Mouse (Mus musculus) MEL-GATA-1-ER (cell line): ENCODE measurements at regions not wholly inside any gene's neighbourhood (a gene's known extent, or its start where the extent isn't known, plus 50 kb on each side); places are given as distances from the start of the nearest gene placed in this dataset.

Experiments
- DNase-seq: peaks from one replicate; pipeline ENCODE4 v3.0.0-alpha.2; 2012; ENCODE audit warnings: low read depth; ENCODE audit errors: extremely low read depth

DNA sequence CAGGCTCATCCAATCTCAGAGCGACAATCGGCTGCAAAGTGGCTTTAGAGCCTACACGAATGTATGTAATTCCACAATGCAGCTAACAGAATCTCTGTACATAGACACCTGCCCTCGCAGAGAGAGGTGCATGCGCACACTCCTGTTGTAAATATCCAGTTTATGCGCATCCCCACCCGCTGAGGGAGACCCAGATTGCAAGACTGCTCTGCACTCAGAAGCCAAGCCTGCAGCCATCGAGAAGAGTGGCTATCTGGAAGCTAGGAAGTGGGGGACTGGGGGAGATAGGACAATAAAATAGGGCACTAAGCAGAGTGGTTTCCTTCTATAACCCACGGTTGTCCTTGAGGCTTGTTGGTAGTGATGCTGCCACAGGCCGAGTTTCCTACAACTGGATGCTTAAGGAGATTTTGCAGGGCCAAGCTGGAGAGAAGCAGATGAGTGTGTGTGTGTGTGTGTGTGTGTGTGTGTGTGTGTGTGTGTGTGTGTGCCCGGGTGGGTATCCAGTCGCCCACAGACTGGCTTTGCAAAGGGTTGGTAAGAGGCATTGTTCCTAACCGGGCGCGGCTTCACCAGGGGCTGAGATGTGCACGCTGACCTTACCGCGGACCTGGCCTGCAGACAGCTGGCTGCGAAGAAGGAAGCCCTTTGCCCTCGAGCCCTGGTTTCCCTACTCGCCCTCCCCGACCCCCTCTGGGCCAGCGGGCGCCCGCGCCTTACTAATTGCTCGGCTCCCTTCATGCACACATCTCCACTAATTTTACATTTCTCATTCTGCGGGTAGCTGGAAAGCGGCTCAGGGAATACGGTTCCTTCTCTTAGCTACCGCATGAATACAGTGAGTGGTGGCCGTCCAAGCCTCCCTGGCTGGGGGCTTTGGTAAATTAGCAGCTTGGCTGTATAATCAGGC is 81.1 kb upstream of the Tbca start:
- DNase-seq = no peak

GRCm38 (mm10) chr13:94708786-94709185 is 79.9 kb upstream of the Tbca start:
- no peak for DNase-seq

DNA sequence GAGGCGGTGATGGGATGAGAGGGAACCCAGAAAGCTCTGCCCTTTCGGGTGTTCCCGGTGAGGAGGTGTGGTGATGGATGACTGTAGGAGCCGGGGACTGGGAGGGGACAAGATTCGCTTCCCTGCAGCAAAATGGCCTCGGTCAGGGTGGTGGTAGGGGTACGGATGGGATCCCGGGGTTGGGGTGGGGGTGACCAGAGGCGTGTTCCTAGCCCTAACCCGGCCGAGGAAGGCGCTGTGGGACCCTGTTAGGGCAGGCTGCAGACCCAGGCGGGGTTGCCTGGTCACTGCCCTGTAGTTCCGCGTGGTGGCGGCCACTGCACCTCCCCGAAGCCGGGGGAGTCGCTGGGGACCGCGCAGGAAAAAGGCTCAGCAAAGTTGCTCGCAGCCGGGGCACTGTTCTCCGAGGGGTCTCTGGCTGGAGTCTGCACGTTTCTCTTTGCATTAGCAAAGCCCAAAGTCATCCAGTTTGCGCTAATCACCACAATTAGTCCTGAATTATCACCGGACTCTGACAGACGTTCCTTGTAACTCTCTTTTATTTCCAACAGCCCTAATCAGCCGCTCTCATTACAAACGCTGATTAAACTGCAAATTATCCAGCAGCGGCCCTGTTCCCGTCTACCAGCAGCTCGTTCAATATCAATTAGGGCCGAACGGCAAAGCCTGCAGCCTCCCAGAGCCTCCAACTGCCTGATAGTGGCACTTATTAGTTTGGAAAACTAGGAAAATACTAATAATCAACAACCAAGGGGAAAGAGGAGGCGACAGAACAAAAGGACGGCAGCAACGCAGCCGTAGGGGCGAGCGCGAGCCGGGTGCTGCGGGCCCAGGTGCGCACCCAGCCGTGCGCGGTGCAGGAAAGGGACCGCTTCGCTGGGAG is 78.8 kb upstream of the Tbca start:
- no peak for DNase-seq

GRCm38 (mm10) chr13:94710574-94711172 is 78.0 kb upstream of the Tbca start:
- no peak for DNase-seq

DNA sequence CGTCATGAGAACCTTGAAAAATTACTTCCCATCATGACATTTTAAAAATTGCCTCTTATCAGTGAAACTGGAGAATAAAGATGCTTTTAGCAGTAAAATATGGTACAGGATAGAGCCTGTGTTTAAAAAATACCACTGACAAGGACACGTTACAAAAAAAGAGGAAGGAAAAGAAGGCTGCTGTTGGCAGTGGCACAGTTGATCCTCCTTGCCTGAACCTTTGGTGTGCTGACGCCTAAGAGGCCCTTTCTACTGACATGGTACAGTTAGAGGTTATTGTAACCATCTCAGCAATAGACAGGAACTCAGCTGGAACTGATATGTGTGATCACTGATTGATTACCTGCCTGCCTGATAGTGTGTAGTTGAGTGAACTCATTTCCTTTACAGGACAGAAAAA is 75.3 kb upstream of the Tbca start:
- peak; percentile 12 for DNase-seq

DNA sequence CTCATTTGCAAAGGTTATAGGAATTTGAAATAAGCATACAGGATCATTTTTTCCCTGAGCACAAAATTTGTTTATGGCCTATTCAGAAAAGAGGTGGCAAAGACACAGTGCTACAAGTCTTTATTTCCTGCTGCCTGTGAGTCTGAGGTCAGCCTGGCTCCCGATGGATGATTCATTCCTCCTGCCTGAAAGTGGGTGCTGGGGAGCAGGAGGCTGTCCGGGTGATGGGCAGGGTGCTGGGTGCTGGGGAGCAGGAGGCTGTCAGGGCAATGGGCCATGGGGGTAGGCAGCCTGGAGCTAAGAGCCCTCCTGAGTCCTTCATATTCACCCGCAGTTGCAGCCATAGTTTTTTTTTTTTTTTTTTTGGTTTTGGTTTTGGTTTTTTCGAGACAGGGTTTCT is 67.1 kb upstream of the Tbca start:
- no peak for DNase-seq
